Mouse (Mus musculus) ES-Bruce4 (cell line): ENCODE measurements around the gene St6galnac3. TPM values are rescaled to one million over a fixed set of nuclear protein-coding genes. Genes with fewer than 3 reads are reported as not detected.

Source experiments
- H3K27ac ChIP-seq: 2 replicates; pipeline ENCODE4 v1.5.1; 2012; ENCODE audit warnings: low read length, inconsistent platforms; ENCODE audit not compliant: insufficient read depth
- H3K27me3 ChIP-seq: 2 replicates; pipeline ENCODE4 v1.6.1; 2012; ENCODE audit warnings: mild to moderate bottlenecking, low read length, inconsistent platforms; ENCODE audit not compliant: control insufficient read depth, poor library complexity, insufficient read depth, severe bottlenecking
- H3K36me3 ChIP-seq: 2 replicates; pipeline ENCODE4 v1.6.1; 2012; ENCODE audit warnings: inconsistent platforms, mild to moderate bottlenecking, low read length, moderate library complexity; ENCODE audit not compliant: control insufficient read depth, poor library complexity, insufficient read depth, severe bottlenecking
- H3K4me1 ChIP-seq: one replicate; pipeline ENCODE4 v1.8.1; 2011; ENCODE audit warnings: low read length; ENCODE audit not compliant: control insufficient read depth, insufficient read depth
- H3K4me3 ChIP-seq: 2 replicates; pipeline ENCODE4 v1.5.1; 2011; ENCODE audit warnings: low read depth, mild to moderate bottlenecking, low read length
- H3K9ac ChIP-seq: 2 replicates; pipeline ENCODE4 v1.6.1; 2012; ENCODE audit warnings: low read depth, mild to moderate bottlenecking, inconsistent platforms; ENCODE audit not compliant: poor library complexity, severe bottlenecking
- H3K9me3 ChIP-seq: replicated peaks from 2 replicates; pipeline ENCODE4 v1.6.1; 2012; ENCODE audit warnings: mild to moderate bottlenecking, low read length, inconsistent platforms; ENCODE audit not compliant: control insufficient read depth, poor library complexity, insufficient read depth, severe bottlenecking
- CTCF ChIP-seq: IDR thresholded peaks from one replicate; pipeline ENCODE4 v1.8.1; 2011; ENCODE audit warnings: low read depth, low read length
- EP300 ChIP-seq: IDR thresholded peaks from 2 replicates; pipeline ENCODE4 v1.6.1; 2011; ENCODE audit warnings: low read depth, low read length; ENCODE audit not compliant: insufficient read depth
- POLR2A ChIP-seq: IDR thresholded peaks from one replicate; pipeline ENCODE4 v1.8.1; 2011; ENCODE audit warnings: low read length; ENCODE audit not compliant: insufficient read depth
- polyA plus RNA-seq: library from polyadenylated mRNA; stranded (reverse); fragments of >200 nt; gene quantifications from 2 replicates; pipeline ENCODE4 v1.2.4, GENCODE M21; 2011; ENCODE audit warnings: low read depth; ENCODE audit not compliant: missing spikeins, insufficient read depth, insufficient read length

Gene St6galnac3
- polyA plus RNA-seq, 1 experiment: 4.8 TPM

GRCm38 (mm10) chr3:153719256-153719970 is 5.6 kb downstream of the St6galnac3 start:
- H3K36me3 ChIP-seq: no peaks in the 10 kb centered on the region
- H3K27me3 ChIP-seq: no peaks in the 10 kb centered on the region
- no peak overlapping the region for H3K4me3 ChIP-seq
- TF ChIP-seq EP300: no peak
- TF ChIP-seq CTCF: no peak
- no peak for TF ChIP-seq POLR2A
- no peak overlapping the region for H3K27ac ChIP-seq
- no peak overlapping the region for H3K9ac ChIP-seq
- H3K4me1 ChIP-seq: peaks cover 3% of the 10 kb centered on the region
- H3K9me3 ChIP-seq: no peaks in the 10 kb centered on the region

GRCm38 (mm10) chr3:153718724-153719123 is 6.2 kb downstream of the St6galnac3 start:
- H3K9me3 ChIP-seq: no peaks in the 10 kb centered on the region
- H3K36me3 ChIP-seq: no peaks in the 10 kb centered on the region
- no peaks in the 10 kb centered on the region for H3K27me3 ChIP-seq
- no peak overlapping the region for H3K27ac ChIP-seq
- no peak overlapping the region for H3K4me3 ChIP-seq
- H3K4me1 ChIP-seq: peaks cover 3% of the 10 kb centered on the region
- no peak overlapping the region for H3K9ac ChIP-seq
- TF ChIP-seq POLR2A: no peak
- TF ChIP-seq CTCF: no peak
- no peak for TF ChIP-seq EP300

- H3K9ac ChIP-seq: no peak overlapping the region
- TF ChIP-seq POLR2A (no peak), EP300 (no peak), CTCF (no peak)
- H3K4me3 ChIP-seq: no peak overlapping the region
- no peak overlapping the region for H3K27ac ChIP-seq
- no peaks in the 10 kb centered on the region for H3K36me3 ChIP-seq
- no peaks in the 10 kb centered on the region for H3K9me3 ChIP-seq
- no peaks in the 10 kb centered on the region for H3K27me3 ChIP-seq
- peaks cover 3% of the 10 kb centered on the region for H3K4me1 ChIP-seq
Measured at GRCm38 (mm10) chr3:153717742-153718141, 7.2 kb downstream of the St6galnac3 start.

DNA sequence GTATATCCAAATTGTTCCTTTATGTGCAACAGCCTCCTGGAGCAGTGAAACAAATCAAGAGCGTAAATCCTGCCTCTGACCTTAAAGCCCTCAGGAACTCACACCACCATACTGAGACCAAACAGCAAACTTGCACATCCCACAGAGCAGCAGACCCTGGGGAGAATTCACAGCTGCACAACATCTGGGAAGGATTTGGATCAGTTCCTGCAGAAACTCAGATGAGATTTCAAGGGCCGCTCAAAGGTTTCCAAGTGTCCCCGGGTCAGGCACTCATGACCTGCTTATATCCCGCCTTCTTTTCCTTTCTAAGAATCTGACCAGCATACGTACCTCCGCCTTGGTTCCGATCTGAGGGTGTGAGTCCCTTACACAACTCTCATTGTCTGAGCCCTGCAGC is 9.3 kb downstream of the St6galnac3 start:
- no peak for TF ChIP-seq EP300
- no peak for TF ChIP-seq CTCF
- no peak for TF ChIP-seq POLR2A
- Histone ChIP-seq H3K4me1 (peaks cover 3% of the 10 kb centered on the region), H3K27ac (no peak overlapping the region), H3K27me3 (no peaks in the 10 kb centered on the region), H3K9me3 (no peaks in the 10 kb centered on the region), H3K9ac (no peak overlapping the region), H3K4me3 (no peak overlapping the region), H3K36me3 (no peaks in the 10 kb centered on the region)

- Histone ChIP-seq H3K9ac (no peak overlapping the region), H3K27ac (no peak overlapping the region)
Measured at GRCm38 (mm10) chr3:153710545-153710944, 14.4 kb downstream of the St6galnac3 start.

DNA sequence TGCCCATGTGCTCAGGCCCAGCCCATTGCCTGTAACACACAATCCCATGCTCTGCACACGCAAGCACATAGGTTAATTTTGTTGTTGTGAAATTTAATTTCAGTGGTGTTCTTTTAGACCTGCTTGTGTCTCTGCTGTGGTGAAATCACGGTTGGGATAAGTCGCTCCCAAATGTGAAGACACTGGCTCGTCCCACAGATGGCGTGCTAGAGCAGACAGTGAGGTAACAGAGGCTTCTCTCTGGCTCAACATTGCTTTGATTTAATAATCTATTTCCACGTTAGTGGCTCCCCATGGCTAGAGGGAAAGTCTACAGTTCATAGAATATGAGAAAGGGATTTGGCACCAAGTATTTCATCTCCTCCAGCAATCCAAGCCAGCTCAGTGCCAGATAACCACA is 17.3 kb downstream of the St6galnac3 start:
- Histone ChIP-seq H3K27me3 (no peaks in the 10 kb centered on the region), H3K9me3 (no peaks in the 10 kb centered on the region), H3K36me3 (no peaks in the 10 kb centered on the region), H3K4me1 (no peaks in the 10 kb centered on the region), H3K9ac (no peak overlapping the region), H3K27ac (no peak overlapping the region), H3K4me3 (no peak overlapping the region)
- TF ChIP-seq POLR2A (no peak), CTCF (no peak), EP300 (no peak)

More at GRCm38 (mm10) chr3:153710545-153710944, 14.4 kb downstream of the St6galnac3 start:
- TF ChIP-seq EP300 (no peak), CTCF (no peak), POLR2A (no peak)
- no peaks in the 10 kb centered on the region for H3K36me3 ChIP-seq
- H3K4me3 ChIP-seq: no peak overlapping the region
- no peaks in the 10 kb centered on the region for H3K27me3 ChIP-seq
- no peaks in the 10 kb centered on the region for H3K4me1 ChIP-seq
- H3K9me3 ChIP-seq: no peaks in the 10 kb centered on the region
